Mouse (Mus musculus) CD8-positive naive resting alpha-beta T cell, adult 2 months (primary cell): ENCODE data around the gene Krt7.

Source experiments
- DNase-seq, 2 experiments: peaks; one replicate each; pipeline ENCODE4 v3.0.0; 2022; ENCODE audit warnings: low read depth in 2 of 2, low spot score in 2 of 2

Krt7 gene

GRCm38 (mm10) chr15:101375956-101376775, 34.7 kb upstream of the Krt7 start:
- DNase-seq = no peak

- DNase-seq = no peak
Observed at GRCm38 (mm10) chr15:101376776-101377061, 34.1 kb upstream of the Krt7 start.

GRCm38 (mm10) chr15:101378646-101379045, 32.2 kb upstream of the Krt7 start:
- DNase-seq = no peak

- DNase-seq = no peak
Observed at GRCm38 (mm10) chr15:101381758-101382157, 29.1 kb upstream of the Krt7 start.

- DNase-seq = no peak
Observed at GRCm38 (mm10) chr15:101382811-101383210, 28.0 kb upstream of the Krt7 start.

GRCm38 (mm10) chr15:101384610-101385009, 26.2 kb upstream of the Krt7 start:
- no peak for DNase-seq

- DNase-seq = no peak
Observed at GRCm38 (mm10) chr15:101385064-101385463, 25.8 kb upstream of the Krt7 start.

GRCm38 (mm10) chr15:101387176-101387575, 23.7 kb upstream of the Krt7 start:
- DNase-seq = no peak

- peak; percentile 5 to 14 for DNase-seq
Observed at GRCm38 (mm10) chr15:101388034-101388541, 22.8 kb upstream of the Krt7 start.

- DNase-seq = no peak
Observed at GRCm38 (mm10) chr15:101390203-101390602, 20.6 kb upstream of the Krt7 start.

GRCm38 (mm10) chr15:101392251-101392650, 18.6 kb upstream of the Krt7 start:
- no peak for DNase-seq

GRCm38 (mm10) chr15:101394908-101395307, 15.9 kb upstream of the Krt7 start:
- no peak for DNase-seq

- no peak for DNase-seq
Observed at GRCm38 (mm10) chr15:101396466-101396865, 14.4 kb upstream of the Krt7 start.

- no peak for DNase-seq
Observed at GRCm38 (mm10) chr15:101396921-101397320, 13.9 kb upstream of the Krt7 start.

- no peak for DNase-seq
Observed at GRCm38 (mm10) chr15:101397683-101398082, 13.2 kb upstream of the Krt7 start.

- DNase-seq = no peak
Observed at GRCm38 (mm10) chr15:101398269-101398668, 12.6 kb upstream of the Krt7 start.

- no peak for DNase-seq
Observed at GRCm38 (mm10) chr15:101412188-101412587, 1.3 kb downstream of the Krt7 start.

GRCm38 (mm10) chr15:101413916-101414635, 3.2 kb downstream of the Krt7 start:
- no peak for DNase-seq

GRCm38 (mm10) chr15:101414807-101415565, 4.1 kb downstream of the Krt7 start:
- DNase-seq = no peak

GRCm38 (mm10) chr15:101418950-101419349, 8.1 kb downstream of the Krt7 start:
- DNase-seq = no peak

GRCm38 (mm10) chr15:101420903-101421302, 10.1 kb downstream of the Krt7 start:
- DNase-seq = no peak

GRCm38 (mm10) chr15:101424914-101425313, 14.1 kb downstream of the Krt7 start:
- no peak for DNase-seq
